Mouse (Mus musculus): ENCODE measurements around the gene Bag6. TPM values are rescaled to one million over a fixed set of nuclear protein-coding genes. Genes with fewer than 3 reads are reported as not detected.

The Bag6 gene
- polyA plus RNA-seq (2015; fragmentation: Nextera tagmentation; extraction: Ambion mirVana) = 56.4 TPM in 2 replicates

DNA sequence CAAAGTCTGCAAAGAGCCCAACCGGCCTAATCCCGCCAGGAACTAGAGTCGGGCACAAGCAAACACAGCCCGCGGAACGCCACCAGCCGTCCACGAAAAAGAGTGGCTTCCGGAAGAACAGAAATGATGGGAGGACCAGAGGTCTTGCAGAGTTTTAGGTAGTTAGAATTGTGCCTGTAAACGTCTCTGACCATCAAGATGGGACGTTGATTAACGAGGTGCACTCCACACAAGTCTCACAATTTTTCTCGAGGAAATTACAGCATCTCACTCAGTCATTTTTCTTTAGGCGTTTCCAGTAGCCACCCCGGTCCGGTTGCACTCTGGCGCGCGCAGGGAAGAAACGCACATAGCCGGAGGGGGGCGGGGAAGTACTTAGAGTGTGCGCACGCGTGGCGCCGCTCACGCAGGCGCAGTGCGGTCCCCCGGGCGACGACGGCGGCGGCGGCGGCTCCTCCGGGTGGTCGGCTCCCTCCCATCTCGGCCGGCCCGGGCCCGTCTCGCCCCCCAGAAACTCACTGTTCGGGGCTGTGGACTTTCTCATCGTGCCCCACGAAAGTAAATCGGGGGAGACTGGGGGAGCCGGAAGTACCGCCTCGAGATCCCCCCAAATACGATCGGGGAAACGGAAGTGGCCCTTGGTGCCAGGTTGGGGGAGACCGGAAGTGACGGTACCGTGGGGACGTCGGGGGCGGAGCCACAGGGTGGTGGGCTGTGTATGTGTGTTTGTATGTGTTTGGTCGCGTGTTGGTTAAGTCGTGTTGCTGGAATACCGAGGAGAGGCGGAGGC, at the start of gene Bag6:
Gene Bag6 (plus strand): TSS at position 378 of the 790 bp plus-strand sequence.
- peak; percentile 92 for ATAC-seq (ENCODE audit: low FRiP score, low TSS enrichment)
- Histone ChIP-seq H3K4me3 (ENCODE audit: low read length) (peak within 1 kb of the TSS; percentile 89), H3K9ac (replicated peaks; ENCODE audit: low read length) (peak within 1 kb of the TSS; percentile 87), H3K27me3 (ENCODE audit: insufficient read depth, low read length) (no peaks in the 10 kb centered on the region), H3K36me3 (ENCODE audit: insufficient read depth, low read length) (peaks cover 12% of the 10 kb centered on the region), H3K9me3 (ENCODE audit: low read length) (no peaks in the 10 kb centered on the region), H3K4me2 (replicated peaks; ENCODE audit: low read depth, low read length) (peak within 1 kb of the TSS; percentile 89), H3K27ac (ENCODE audit: low read length) (peak within 1 kb of the TSS; percentile 98), H3K4me1 (ENCODE audit: insufficient read depth, low read length) (peaks cover 11% of the 10 kb centered on the region)
- WGBS = under 1% methylated on average over 66 of the region's 66 CpGs

DNA sequence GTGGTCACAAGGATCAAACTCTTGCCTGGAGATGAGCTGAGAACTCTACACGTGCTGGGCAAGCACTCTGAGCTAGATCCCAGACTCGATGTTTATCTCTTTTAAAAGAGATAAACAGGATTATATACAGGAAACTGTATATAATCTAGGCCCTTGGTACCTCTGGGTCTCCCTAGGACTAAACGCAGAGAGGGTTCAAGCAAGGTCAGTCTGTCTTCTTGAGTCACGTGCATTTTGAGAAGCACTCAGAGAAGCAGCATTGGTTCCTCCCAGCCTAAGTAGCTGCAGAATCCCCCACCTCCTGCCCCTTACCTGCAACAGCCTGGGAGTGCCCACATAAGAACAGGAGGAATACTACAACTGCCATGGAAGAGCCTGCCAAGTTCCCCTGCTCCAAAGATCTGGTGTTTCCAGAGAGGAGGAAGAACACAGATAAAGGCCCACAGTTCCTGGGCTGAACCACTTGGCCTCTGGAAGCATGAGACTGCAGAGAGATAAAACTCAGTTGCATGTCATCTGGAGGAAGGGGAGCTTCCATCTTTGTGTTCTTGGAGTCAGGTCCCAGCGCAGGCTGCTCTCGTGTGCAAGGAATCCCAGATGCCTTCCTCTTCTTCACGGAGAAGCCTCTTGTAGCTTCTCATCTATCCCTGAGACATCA, 49.6 kb upstream of the Bag6 start, which contains the start of gene Ly6g6f:
Gene Ly6g6f (minus strand): TSS at position 403 of the 658 bp plus-strand sequence.
- no peaks in the 10 kb centered on the region for H3K36me3 ChIP-seq (ENCODE audit: insufficient read depth, low read length)
- no peak within 1 kb of the TSS for H3K4me2 ChIP-seq (replicated peaks; ENCODE audit: low read depth, low read length)
- no peaks in the 10 kb centered on the region for H3K27me3 ChIP-seq (ENCODE audit: insufficient read depth, low read length)
- ATAC-seq (ENCODE audit: low FRiP score, low TSS enrichment) = no peak
- H3K4me3 ChIP-seq (ENCODE audit: low read length) = no peak within 1 kb of the TSS
- WGBS = 74% methylated on average over 7 of the region's 7 CpGs
- no peak within 1 kb of the TSS for H3K9ac ChIP-seq (replicated peaks; ENCODE audit: low read length)
- no peak within 1 kb of the TSS for H3K27ac ChIP-seq (ENCODE audit: low read length)
- no peaks in the 10 kb centered on the region for H3K9me3 ChIP-seq (ENCODE audit: low read length)
- H3K4me1 ChIP-seq (ENCODE audit: insufficient read depth, low read length) = peaks cover 7% of the 10 kb centered on the region

DNA sequence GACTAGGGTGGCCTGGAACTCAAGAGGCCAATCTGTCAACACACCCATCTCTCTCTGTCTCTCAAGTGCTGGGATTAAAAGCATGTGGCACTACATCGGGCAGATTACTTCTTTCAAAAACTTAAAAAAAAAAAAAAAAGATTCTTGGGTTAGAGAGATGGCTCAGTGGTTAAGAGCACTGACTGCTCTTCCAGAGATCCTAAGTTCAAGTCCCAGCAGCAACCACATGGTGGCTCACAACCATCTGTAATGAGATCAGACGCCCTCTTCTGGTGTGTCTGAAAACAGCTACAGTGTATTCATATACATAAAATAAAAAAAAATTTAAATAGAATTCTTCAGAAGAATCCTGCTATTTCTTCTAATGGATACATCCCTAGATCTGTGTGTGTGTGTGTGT, 46.8 kb upstream of the Bag6 start:
- H3K4me3 ChIP-seq (ENCODE audit: low read length) = no peak overlapping the region
- H3K9me3 ChIP-seq (ENCODE audit: low read length) = no peaks in the 10 kb centered on the region
- H3K4me2 ChIP-seq (replicated peaks; ENCODE audit: low read depth, low read length) = no peak overlapping the region
- no peak for ATAC-seq (ENCODE audit: low FRiP score, low TSS enrichment)
- H3K36me3 ChIP-seq (ENCODE audit: insufficient read depth, low read length) = peaks cover 16% of the 10 kb centered on the region
- peaks cover 21% of the 10 kb centered on the region for H3K4me1 ChIP-seq (ENCODE audit: insufficient read depth, low read length)
- H3K9ac ChIP-seq (replicated peaks; ENCODE audit: low read length) = no peak overlapping the region
- H3K27me3 ChIP-seq (ENCODE audit: insufficient read depth, low read length) = no peaks in the 10 kb centered on the region
- no peak overlapping the region for H3K27ac ChIP-seq (ENCODE audit: low read length)
- 51% methylated on average over 2 of the region's 2 CpGs for WGBS

DNA sequence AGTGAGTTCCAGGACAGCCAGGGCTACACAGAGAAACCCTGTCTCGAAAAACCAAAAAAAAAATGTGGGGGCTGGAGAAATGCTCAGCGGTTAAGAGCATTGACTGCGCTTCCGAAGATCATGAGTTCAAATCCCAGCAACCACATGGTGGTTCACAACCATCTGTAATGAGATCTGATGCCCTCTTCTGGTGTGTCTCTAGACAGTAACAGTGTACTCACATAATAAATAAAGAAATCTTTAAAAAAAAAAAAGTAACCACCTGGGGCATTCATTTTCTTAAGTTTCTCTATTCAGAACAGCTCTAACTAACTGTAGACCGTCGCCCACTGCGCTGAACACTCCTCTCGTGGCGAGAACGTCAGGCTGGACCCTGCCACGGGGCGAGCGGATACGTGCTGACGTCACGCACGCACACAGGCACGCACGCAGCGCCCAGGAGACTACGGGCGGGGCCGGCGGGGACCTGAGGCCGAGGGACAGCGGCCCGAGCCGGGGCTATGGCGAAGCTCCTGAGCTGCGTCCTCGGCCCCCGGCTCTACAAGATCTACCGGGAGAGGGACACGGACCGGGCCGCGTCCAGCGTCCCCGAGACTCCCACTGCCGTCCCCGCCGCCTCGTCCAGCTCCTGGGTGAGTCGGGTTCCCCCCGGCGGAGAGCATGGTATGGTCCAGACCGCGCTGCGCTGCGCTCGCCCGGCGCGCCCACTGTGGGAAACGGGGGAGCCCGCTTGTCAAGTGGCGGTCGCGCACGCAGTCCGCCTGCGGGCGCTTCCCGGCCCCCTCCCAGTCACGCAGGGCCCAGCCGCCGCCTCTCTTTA, 45.9 kb upstream of the Bag6 start, which contains the start of gene Abhd16a:
Gene Abhd16a (plus strand): TSS at position 439 of the 820 bp plus-strand sequence.
- H3K4me3 ChIP-seq (ENCODE audit: low read length) = peak within 1 kb of the TSS; percentile 73
- H3K36me3 ChIP-seq (ENCODE audit: insufficient read depth, low read length) = peaks cover 18% of the 10 kb centered on the region
- ATAC-seq (ENCODE audit: low FRiP score, low TSS enrichment) = peak; percentile 97
- H3K4me1 ChIP-seq (ENCODE audit: insufficient read depth, low read length) = peaks cover 21% of the 10 kb centered on the region
- H3K27me3 ChIP-seq (ENCODE audit: insufficient read depth, low read length) = no peaks in the 10 kb centered on the region
- H3K9ac ChIP-seq (replicated peaks; ENCODE audit: low read length) = peak within 1 kb of the TSS; percentile 91
- no peaks in the 10 kb centered on the region for H3K9me3 ChIP-seq (ENCODE audit: low read length)
- peak within 1 kb of the TSS; percentile 97 for H3K27ac ChIP-seq (ENCODE audit: low read length)
- peak within 1 kb of the TSS; percentile 81 for H3K4me2 ChIP-seq (replicated peaks; ENCODE audit: low read depth, low read length)
- 3% methylated on average over 61 of the region's 67 CpGs for WGBS

DNA sequence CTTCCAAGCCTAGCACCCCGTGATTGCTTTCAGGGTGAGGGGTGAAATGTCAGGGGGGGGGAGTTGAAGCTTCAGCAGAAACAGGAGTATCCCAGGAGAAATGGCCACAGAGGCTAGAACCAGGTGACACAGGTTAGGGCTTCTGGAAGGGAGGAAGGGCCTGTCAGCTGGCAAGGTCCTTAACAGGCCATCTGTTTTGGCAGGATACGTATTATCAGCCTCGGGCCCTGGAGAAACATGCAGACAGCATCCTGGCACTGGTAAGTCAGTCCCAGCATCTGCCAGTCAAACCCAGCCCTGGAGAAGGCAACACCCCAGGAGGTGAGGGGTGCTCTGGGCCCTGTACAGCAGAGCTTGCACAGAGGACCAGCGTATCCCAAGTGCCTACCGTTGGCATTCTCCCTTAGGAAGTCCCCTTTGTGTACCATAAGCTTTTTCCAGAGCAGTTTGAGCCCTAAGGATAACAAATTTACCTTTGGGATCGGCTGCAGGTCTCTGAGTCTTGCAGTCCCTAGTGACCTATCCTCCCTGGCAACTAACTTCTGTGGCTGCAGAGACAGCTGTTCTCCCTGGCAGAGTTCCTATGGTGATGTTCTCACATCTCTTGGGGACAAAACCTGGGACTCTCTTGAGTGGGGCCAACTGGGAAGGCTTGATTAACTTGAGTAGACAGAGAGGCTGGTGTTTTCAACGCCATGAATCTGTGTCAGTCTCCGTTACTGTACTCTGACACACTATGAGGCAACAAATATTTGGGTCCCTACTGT, 44.6 kb upstream of the Bag6 start:
- Histone ChIP-seq H3K9ac (replicated peaks; ENCODE audit: low read length) (peak overlapping the region; percentile 91), H3K9me3 (ENCODE audit: low read length) (no peaks in the 10 kb centered on the region), H3K36me3 (ENCODE audit: insufficient read depth, low read length) (peaks cover 29% of the 10 kb centered on the region), H3K27me3 (ENCODE audit: insufficient read depth, low read length) (no peaks in the 10 kb centered on the region), H3K4me2 (replicated peaks; ENCODE audit: low read depth, low read length) (peak overlapping the region; percentile 81), H3K4me1 (ENCODE audit: insufficient read depth, low read length) (peaks cover 21% of the 10 kb centered on the region), H3K27ac (ENCODE audit: low read length) (peak overlapping the region; percentile 97; the same call in 1 of the 2 replicates), H3K4me3 (ENCODE audit: low read length) (peak overlapping the region; percentile 73)
- whole genome bisulfite sequencing = 61% methylated on average over 8 of the region's 8 CpGs
- ATAC-seq (ENCODE audit: low FRiP score, low TSS enrichment) = no peak

DNA sequence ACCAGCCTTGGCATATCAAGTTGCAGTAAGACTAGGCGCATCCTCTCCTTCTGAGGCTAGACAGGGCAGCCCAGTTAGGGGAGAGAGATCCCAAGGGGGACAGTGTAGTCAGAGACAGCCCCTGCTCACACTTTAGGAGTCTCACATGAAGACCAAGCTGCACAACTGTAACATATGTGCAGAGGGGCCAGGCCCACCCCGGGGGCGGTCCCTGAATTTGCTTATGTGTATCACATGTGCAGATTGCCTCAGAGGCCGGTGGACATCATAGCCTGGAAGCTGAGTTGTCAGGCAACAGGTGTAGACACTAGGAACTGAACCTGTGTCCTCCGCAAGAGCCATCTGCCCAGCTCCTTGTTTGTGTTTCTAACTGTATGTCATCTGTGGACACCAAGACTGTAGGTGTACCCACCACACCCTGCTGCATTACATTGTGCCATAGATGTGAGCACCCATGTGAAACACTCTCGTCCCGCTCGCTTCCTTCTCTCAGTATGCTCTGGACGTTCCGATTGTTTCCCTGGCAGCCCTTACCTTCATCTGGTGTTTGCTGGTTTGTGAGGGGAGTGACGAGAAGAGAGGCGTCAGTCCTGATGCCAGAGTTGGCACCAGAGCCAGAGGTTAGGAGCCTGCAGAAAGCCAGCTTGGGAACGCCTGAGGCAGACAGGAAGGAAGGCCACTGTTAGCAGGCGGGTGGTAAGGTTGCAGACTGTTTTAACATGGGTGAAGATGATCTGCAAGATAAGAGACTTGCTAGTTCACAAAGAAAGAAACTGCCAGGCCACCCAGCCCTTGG, 42.4 kb upstream of the Bag6 start:
- WGBS = 75% methylated on average over 14 of the region's 14 CpGs
- H3K36me3 ChIP-seq (ENCODE audit: insufficient read depth, low read length) = peaks cover 48% of the 10 kb centered on the region
- H3K9ac ChIP-seq (replicated peaks; ENCODE audit: low read length) = no peak overlapping the region
- H3K27ac ChIP-seq (ENCODE audit: low read length) = peak overlapping the region; percentile 53; the same call in 1 of the 2 replicates
- no peak overlapping the region for H3K4me3 ChIP-seq (ENCODE audit: low read length)
- peaks cover 23% of the 10 kb centered on the region for H3K4me1 ChIP-seq (ENCODE audit: insufficient read depth, low read length)
- no peak for ATAC-seq (ENCODE audit: low FRiP score, low TSS enrichment)
- no peaks in the 10 kb centered on the region for H3K27me3 ChIP-seq (ENCODE audit: insufficient read depth, low read length)
- H3K4me2 ChIP-seq (replicated peaks; ENCODE audit: low read depth, low read length) = no peak overlapping the region
- no peaks in the 10 kb centered on the region for H3K9me3 ChIP-seq (ENCODE audit: low read length)

DNA sequence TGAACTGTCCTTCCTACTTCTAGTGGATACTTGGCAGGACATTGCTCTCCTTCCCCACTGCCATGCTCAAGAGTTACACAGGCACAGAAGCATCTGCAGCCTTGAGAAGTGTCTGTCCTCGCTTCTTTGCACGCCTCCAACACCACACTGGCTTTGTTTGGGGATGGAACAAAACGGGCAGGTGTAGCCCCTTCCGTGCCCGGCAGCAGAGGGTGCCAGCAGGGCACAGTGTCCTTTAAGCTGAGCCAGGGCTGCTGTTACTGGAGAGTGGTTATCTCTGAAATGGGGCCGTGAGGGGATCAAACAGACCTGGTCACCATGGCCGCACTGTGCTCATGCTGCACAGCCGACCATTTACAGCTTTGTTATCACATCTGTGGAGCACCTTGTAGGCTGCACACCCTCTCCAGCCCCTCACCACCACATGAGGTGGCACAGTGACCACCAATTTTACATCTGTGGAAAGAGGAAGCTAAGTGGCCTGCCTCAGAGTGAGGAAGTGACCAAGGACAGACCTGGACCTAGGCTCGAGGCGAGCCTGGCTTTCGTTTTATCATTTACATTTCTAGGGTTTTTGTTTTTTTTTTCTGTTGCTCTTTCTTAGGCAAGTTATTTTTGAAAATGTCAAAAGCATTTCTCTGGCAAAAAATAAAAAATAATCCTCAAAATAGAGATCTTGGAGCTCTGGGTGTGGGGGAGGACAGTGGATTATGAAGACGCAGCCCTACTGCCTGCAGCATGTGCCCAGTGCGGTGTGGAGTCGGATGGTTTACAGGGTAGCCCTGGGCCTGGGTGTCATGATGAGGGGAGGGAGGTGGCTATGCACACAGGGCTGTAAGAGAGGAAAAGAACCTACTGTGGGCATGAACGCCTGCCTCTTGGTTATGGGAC, 40.3 kb upstream of the Bag6 start:
- Histone ChIP-seq H3K36me3 (ENCODE audit: insufficient read depth, low read length) (peaks cover 60% of the 10 kb centered on the region), H3K27ac (ENCODE audit: low read length) (no peak overlapping the region), H3K9me3 (ENCODE audit: low read length) (no peaks in the 10 kb centered on the region), H3K27me3 (ENCODE audit: insufficient read depth, low read length) (no peaks in the 10 kb centered on the region), H3K4me2 (replicated peaks; ENCODE audit: low read depth, low read length) (no peak overlapping the region), H3K4me1 (ENCODE audit: insufficient read depth, low read length) (peaks cover 23% of the 10 kb centered on the region), H3K9ac (replicated peaks; ENCODE audit: low read length) (no peak overlapping the region), H3K4me3 (ENCODE audit: low read length) (no peak overlapping the region)
- no peak for ATAC-seq (ENCODE audit: low FRiP score, low TSS enrichment)
- 90% methylated on average over 15 of the region's 15 CpGs for WGBS

DNA sequence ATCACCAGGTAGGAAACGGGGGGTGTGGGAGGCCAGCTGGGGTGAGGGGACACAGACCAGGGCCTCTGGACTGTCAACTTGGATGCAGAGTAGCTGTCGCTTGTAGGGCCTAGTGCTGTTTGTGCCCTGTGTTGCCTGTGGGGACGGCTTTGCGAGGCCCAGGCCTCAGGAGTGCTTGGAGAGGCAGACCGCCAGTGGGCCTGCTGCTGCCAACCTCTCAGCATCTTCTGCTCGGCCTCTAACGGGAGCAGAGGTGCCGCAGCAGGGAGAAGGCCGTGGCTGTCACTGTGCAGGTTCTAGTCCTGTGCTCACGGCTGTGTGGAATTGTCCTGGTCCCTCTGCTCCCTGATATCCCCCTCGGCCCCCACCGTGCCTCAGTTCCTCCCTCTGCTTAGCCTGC, 38.4 kb upstream of the Bag6 start:
- Histone ChIP-seq H3K36me3 (ENCODE audit: insufficient read depth, low read length) (peaks cover 72% of the 10 kb centered on the region), H3K4me3 (ENCODE audit: low read length) (no peak overlapping the region), H3K4me1 (ENCODE audit: insufficient read depth, low read length) (peaks cover 28% of the 10 kb centered on the region), H3K27ac (ENCODE audit: low read length) (no peak overlapping the region), H3K9ac (replicated peaks; ENCODE audit: low read length) (peak overlapping the region; percentile 35; the same call in 1 of the 2 replicates), H3K4me2 (replicated peaks; ENCODE audit: low read depth, low read length) (no peak overlapping the region), H3K9me3 (ENCODE audit: low read length) (no peaks in the 10 kb centered on the region), H3K27me3 (ENCODE audit: insufficient read depth, low read length) (no peaks in the 10 kb centered on the region)
- WGBS = 78% methylated on average over 12 of the region's 12 CpGs
- no peak for ATAC-seq (ENCODE audit: low FRiP score, low TSS enrichment)
